Mouse (Mus musculus) CD4-positive naive resting alpha-beta T cell, adult 57 days (primary cell): ENCODE results near the gene Ifna5. TPM values are rescaled to one million over a fixed set of nuclear protein-coding genes. Genes with fewer than 3 reads are reported as not detected.

Experiments
- total RNA-seq: library from RNA; stranded (reverse); gene quantifications from one replicate; pipeline ENCODE4 v1.2.4, GENCODE M21; 2023

Ifna5 gene
- total RNA-seq = not detected

DNA sequence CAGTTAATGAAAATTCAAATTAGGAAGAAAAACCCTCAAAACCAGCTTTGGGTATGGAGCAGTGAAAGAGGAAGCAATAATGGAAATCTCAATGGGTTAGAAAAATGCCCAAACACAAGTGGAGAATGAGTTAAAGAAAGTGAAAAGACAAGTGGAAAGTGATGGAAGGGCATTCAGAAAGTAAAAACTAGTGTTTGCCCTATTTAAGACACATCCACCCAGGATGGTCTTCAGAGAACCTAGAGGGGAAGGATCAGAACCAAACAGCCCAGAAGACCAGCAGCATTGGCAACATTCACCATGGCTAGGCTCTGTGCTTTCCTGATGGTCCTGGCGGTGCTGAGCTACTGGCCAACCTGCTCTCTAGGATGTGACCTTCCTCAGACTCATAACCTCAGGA is at the start of gene Ifna5:
Gene Ifna5, plus strand, starts transcription at position 301 of the 400 bp plus-strand sequence.

GRCm38 (mm10) chr4:88788402-88788801 is 46.9 kb upstream of the Ifna5 start, which contains the start of gene Gm13277:
Gene Gm13277 (plus strand): TSS chr4:88788632.

GRCm38 (mm10) chr4:88791250-88791649 is 44.1 kb upstream of the Ifna5 start, which contains the start of gene Gm13278:
Gene Gm13278 (plus strand): TSS chr4:88791550.

GRCm38 (mm10) chr4:88793936-88794675 is 41.2 kb upstream of the Ifna5 start, which contains the start of gene Gm13275:
Gene Gm13275 (plus strand): TSS chr4:88794487.

GRCm38 (mm10) chr4:88797097-88797496 is 38.2 kb upstream of the Ifna5 start, which contains the start of gene Gm13279:
Gene Gm13279 (plus strand): TSS chr4:88797397.

DNA sequence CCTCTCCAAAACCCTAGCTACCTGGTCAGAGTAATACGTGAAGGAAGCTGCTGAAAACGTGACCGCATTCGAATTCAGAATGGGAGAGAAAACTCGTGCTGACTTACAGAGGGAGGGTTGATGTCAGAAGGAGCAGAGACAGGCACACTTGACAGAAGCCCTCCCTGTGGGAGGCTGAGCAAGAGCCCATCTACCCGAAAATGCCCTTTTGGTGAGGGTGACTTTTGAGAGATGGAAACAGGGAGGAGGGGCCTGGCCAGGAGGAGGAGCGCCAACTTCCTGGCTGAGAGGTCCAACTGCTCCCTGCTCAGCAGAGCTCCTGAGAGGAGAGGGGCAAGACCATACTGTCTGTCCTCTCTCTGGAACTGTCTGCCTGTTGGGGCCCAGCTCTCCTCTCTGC is 36.0 kb upstream of the Ifna5 start, which contains the start of gene Gm13285:
Gene Gm13285, plus strand, starts transcription at position 301 of the 400 bp plus-strand sequence.

DNA sequence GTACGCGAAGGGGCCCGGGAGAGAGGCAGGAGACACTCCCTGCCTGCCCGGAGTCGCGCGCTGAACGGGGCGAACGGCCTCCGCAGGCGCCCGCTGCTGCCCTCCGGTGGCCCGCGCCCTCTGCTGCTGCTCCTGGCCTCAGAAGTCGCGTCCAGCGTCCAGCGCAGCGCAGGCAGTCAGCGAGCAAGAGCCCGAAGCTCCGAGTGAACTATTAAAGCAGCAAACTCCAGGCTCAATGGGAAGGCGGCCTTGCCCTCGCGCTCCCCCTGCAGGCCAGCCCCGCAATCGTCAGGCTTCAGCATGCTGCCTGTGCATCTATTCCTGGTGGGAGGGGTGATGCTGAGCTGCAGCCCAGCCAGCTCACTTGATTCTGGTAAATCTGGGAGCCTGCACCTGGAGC is 32.4 kb upstream of the Ifna5 start, which contains the start of gene Gm13287:
Gene Gm13287, plus strand, starts transcription at position 301 of the 400 bp plus-strand sequence.

GRCm38 (mm10) chr4:88805231-88805630 is 30.1 kb upstream of the Ifna5 start, which contains the start of gene Gm13288:
Gene Gm13288 (plus strand): TSS chr4:88805531.

GRCm38 (mm10) chr4:88815928-88816327 is 19.4 kb upstream of the Ifna5 start, which contains the start of gene Ifna7:
Gene Ifna7 (plus strand): TSS chr4:88816228.

GRCm38 (mm10) chr4:88819659-88820058 is 15.7 kb upstream of the Ifna5 start, which contains the start of gene Ifna11:
Gene Ifna11 (plus strand): TSS chr4:88819959.

DNA sequence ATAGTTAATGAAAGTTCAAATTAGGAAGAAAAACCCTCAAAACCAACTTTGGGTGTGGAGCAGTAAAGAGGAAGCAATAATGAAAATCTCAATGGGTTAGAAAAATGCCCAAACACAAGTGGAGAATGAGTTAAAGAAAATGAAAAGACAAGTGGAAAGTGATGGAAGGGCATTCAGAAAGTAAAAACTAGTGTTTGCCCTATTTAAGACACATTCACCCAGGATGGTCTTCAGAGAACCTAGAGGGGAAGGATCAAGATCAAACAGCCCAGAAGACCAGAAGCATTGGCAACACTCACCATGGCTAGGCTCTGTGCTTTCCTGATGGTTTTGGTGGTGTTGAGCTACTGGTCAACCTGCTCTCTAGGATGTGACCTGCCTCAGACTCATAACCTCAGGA is 8.2 kb upstream of the Ifna5 start, which contains the start of gene Ifna6:
Gene Ifna6, plus strand, starts transcription at position 301 of the 400 bp plus-strand sequence.

DNA sequence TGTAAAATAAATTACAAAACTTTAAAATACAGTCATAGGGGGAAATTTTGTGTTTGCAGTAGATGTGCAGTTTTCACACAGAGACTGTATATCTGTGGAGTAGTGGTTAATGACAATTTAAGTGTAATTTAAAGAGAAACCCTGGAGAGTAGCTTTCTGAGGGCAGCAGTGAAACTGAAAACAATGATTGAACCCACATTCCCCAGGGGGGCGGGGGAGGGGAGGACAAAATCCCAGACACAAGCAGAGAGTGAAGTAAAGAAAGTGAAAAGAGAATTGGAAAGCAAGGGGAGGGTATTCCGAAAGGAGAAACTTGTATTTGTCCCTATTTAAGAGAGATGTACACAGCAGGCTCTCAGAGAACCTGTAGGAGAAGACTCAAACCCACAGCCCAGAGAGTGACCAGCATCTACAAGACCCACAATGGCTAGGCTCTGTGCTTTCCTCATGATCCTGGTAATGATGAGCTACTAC is 6.2 kb downstream of the Ifna5 start, which contains the start of gene Ifna4:
Gene Ifna4, plus strand, starts transcription at position 424 of the 474 bp plus-strand sequence.

DNA sequence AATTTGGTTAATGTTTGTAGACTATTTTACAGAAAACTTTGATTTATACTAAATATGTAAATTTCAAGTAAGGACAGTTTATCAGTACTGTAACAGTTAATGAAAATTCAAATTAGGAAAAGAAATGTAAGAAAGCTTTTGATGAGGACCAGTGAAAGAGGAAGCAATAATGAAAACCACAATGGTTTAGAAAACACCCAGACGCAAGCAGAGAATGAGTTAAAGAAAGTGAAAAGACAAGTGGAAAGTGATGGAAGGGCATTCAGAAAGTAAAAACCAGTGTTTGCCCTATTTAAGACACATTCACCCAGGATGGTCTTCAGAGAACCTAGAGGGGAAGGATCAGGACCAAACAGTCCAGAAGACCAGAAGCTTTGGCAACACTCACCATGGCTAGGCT is 14.4 kb downstream of the Ifna5 start, which contains the start of gene Ifna1:
Gene Ifna1, plus strand, starts transcription at position 390 of the 400 bp plus-strand sequence.

DNA sequence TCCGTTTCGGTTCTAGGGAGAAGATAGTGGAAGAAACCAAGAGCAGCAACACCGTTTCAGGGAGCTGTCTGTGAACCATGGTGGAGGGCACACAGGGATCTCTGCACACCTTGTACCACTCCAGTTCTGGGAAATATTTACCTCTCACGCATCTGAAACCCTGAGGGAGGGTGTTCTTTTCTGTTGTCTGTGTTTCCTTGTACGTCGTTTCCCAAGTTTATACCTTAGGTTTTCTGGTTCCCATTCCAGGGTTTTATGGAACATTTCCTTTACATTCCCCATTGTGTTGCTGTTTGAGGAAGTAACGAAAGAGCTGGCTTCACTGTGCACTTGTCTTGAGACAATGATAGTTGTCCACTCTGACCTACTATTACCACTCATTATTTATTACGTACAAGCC is 44.8 kb downstream of the Ifna5 start, which contains the start of gene Ifne:
Gene Ifne, minus strand, starts transcription at position 101 of the 400 bp plus-strand sequence.

Other genes starting within 250 kb of the Ifna5 start
- not detected for gene Ifna9, start 243.1 kb upstream of the Ifna5 start, total RNA-seq
- not detected for gene Ifna12, start 232.1 kb upstream of the Ifna5 start, total RNA-seq
- not detected for gene C87499, start 201.1 kb upstream of the Ifna5 start, total RNA-seq
- gene Ifna13, start 191.1 kb upstream of the Ifna5 start, total RNA-seq = not detected
- gene Ifna16, start 158.6 kb upstream of the Ifna5 start, total RNA-seq = not detected
- not detected for gene Ifna2, start 151.6 kb upstream of the Ifna5 start, total RNA-seq
- not detected for gene Ifnab, start 144.2 kb upstream of the Ifna5 start, total RNA-seq
- gene Gm26566, start 113.7 kb upstream of the Ifna5 start, total RNA-seq = 1.9 TPM
- 51.2 TPM for gene Klhl9, start 113.1 kb upstream of the Ifna5 start, total RNA-seq
- gene Gm13271, start 80.7 kb upstream of the Ifna5 start, total RNA-seq = not detected
- not detected for gene Gm13283, start 75.4 kb upstream of the Ifna5 start, total RNA-seq
- gene Gm13290, start 61.7 kb upstream of the Ifna5 start, total RNA-seq = not detected
- gene Gm13289, start 58.6 kb upstream of the Ifna5 start, total RNA-seq = not detected
- gene Gm13272, start 55.7 kb upstream of the Ifna5 start, total RNA-seq = not detected
- gene Ifnz, start 53.4 kb upstream of the Ifna5 start, total RNA-seq = not detected
- gene Gm13276, start 49.8 kb upstream of the Ifna5 start, total RNA-seq = not detected
- not detected for gene Gm13277, start 46.9 kb upstream of the Ifna5 start, total RNA-seq
- not detected for gene Gm13278, start 44.0 kb upstream of the Ifna5 start, total RNA-seq
- gene Gm13275, start 41.0 kb upstream of the Ifna5 start, total RNA-seq = not detected
- gene Gm13279, start 38.1 kb upstream of the Ifna5 start, total RNA-seq = not detected
- not detected for gene Gm13285, start 35.9 kb upstream of the Ifna5 start, total RNA-seq
- gene Gm13287, start 32.3 kb upstream of the Ifna5 start, total RNA-seq = not detected
- 0.38 TPM for gene Gm13288, start 30.0 kb upstream of the Ifna5 start, total RNA-seq
- not detected for gene Ifna7, start 19.3 kb upstream of the Ifna5 start, total RNA-seq
- gene Ifna11, start 15.6 kb upstream of the Ifna5 start, total RNA-seq = not detected
- not detected for gene Ifna6, start 8.1 kb upstream of the Ifna5 start, total RNA-seq
- not detected for gene Ifna4, start 6.3 kb downstream of the Ifna5 start, total RNA-seq
- gene Ifna1, start 14.6 kb downstream of the Ifna5 start, total RNA-seq = not detected
- gene Ifne, start 44.7 kb downstream of the Ifna5 start, total RNA-seq = not detected